Mouse (Mus musculus) thymus, postnatal 25 days (tissue): ENCODE results near the gene Thnsl2.

ENCODE experiments used
- DNase-seq: peaks from one replicate; pipeline ENCODE4 v3.0.0; 2022

The Thnsl2 gene

DNA sequence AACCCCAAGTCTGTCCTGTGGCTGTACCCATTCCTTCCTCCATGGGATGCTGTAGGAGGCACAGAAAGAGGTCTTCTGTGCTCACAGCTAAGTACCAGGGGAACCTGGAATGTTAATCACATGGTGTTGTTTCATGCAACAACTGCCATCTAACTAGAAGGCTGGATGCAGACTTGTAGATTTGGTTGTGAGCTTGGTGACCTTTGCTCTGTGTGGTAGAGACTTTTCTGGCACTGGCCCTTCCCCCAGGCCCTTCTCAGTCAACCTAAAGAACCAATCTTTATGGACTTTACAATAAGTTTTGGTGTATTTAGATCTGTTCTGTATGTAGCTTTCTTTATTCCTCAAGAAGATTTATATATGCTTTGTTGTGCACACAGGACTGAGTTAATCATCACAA is 13.2 kb downstream of the Thnsl2 start:
- no peak for DNase-seq

GRCm38 (mm10) chr6:71130269-71130668 is 14.0 kb downstream of the Thnsl2 start:
- DNase-seq: no peak

GRCm38 (mm10) chr6:71129071-71129470 is 15.2 kb downstream of the Thnsl2 start:
- DNase-seq: no peak

DNA sequence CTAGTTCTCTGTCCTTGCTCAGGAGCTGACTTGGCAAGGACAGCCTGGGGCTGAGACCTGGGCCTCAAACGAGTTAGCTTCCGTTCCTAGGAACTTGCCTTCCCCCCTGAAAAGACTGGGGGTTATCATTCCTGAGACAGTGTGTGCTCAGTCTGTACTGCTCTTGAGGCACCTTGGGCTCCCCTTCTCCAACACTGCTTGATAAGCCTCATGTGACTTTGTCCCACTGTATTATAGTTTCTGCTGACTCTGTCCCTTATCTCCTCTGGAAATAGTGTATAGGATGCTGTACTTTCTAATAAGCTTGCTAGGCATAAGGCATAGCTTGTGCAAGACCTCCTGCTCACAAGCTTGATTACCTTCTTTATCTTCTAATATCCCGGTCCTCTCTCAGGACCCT is 17.9 kb downstream of the Thnsl2 start:
- DNase-seq: no peak

- DNase-seq: peak; percentile 72
Observed at GRCm38 (mm10) chr6:71125043-71125893, 19.0 kb downstream of the Thnsl2 start.

DNA sequence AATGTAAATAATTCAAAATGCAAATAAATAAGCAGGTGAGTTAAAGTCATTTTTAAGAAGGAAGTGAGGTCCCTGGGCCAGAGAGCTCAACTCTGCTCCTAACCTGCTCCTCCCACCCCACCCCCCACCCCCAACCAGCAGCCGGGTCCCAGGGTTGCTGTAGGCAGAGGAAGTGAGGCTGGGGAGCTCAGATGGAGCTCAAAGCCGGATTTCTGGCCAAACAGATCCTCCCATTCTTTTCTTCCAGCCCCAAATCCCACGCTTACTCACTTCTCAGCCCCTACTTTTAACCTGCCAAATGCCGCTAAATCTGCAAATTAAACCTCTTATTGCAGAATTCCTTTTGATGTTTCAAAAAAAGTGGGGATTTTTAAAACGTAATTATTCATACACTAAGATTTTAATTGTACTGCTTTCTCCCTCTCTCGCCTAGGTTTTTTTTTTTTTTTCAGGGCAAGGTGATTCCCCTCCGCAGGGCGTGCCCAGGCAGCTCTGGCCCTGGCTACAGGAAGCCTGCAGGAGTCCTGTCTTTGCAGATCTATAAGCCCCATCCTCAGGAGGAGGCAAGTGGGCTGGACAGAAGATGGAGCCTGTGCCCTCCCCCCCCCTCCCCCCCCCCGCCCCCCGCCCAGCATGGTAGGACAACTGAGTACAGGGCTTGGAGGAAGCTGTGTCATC is 24.5 kb downstream of the Thnsl2 start:
- no peak for DNase-seq

DNA sequence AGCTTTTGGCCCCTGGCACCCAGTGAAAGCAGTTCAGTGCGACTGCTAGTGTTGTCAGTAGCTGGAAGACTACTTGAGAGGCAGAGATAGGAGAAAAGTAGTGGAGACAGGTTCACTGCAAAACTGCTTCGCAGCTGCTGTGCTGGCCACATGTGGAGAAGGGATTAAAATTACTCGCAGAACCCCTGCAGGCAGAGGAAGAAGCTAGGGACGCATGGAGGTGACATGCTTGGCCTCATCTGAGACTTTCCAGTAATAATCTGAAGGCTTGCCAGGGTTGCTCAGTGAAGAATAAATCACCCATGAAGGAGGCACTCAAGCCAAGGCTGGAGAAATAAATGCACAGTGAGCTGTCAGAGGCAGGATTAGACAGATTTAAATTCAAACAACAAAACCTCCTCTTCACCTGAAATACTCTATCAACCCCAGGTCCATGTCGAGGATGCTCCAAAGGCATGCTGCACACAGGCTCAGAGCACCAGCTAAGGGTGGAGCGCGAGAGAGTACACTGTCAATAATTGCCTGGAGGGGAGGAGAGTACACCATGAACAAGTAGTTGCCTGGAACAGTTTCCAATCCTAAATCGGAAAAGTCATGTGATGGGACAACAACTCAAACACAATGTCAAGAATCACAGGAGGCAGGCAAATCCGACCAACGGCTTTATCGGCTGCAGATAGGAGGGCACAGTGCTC is 32.7 kb downstream of the Thnsl2 start:
- no peak for DNase-seq

- DNase-seq: no peak
Observed at GRCm38 (mm10) chr6:71106170-71106945, 37.9 kb downstream of the Thnsl2 start.

DNA sequence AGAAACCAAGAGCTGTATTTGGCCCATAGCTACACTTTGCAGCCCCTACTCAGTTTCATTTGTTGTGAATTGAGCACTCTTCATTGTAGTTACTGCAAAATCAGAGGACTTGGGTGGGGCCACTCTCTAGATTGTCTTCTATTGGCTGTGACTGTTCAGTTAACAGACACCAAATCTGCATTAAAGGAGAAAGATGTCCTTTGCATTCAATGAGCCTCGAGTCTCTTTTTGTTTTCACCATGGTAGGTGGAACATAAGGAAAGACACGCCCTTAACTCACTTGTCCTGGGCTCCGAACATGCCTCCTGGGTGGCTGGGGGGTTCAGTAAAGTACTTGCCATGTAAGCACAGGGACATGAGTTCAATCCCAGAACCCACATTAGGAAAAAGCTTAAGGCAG is 48.1 kb downstream of the Thnsl2 start:
- DNase-seq: no peak

DNA sequence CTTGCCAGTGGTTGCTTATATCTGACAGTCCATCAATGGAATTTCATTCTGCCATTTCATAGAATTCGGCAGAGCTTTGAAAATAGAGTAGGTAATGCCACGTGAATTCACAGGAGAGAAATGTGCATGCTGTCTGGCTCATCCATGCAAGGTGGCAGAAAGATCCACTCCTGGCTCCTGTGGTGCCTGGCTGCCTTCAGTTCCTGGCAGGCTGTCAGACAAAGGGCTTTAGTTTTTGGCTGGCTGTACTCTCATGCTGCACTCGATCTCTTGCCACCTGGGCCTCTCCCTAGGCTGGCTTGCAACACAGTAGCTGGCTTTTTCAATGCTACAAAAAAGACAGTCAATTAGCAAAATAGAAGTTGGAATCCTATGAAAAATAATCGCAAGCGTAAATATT is 49.5 kb downstream of the Thnsl2 start:
- no peak for DNase-seq

- no peak for DNase-seq
Observed at GRCm38 (mm10) chr6:71093686-71094085, 50.6 kb downstream of the Thnsl2 start.

DNA sequence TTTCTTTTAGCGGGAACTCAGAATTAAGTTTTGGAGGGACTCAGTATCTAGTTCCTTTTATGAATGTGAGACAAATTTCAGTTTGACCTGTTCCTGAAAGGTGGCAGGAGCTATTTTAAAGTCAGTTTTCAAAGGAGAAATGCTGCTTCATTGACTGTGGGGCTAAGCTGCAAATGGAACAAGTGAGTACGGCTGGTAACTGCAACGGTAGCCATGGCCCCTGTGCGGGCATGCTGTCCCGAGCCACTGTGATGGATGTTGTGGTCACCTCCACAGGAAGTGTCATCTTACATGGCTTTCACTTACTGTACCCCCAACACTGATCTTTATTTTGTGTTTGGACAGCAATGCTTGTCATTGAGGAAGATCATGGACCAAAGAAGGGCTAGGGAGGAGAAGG is 53.8 kb downstream of the Thnsl2 start:
- no peak for DNase-seq

- DNase-seq: no peak
Observed at GRCm38 (mm10) chr6:71089735-71090134, 54.5 kb downstream of the Thnsl2 start.

GRCm38 (mm10) chr6:71088992-71089391 is 55.2 kb downstream of the Thnsl2 start:
- no peak for DNase-seq

DNA sequence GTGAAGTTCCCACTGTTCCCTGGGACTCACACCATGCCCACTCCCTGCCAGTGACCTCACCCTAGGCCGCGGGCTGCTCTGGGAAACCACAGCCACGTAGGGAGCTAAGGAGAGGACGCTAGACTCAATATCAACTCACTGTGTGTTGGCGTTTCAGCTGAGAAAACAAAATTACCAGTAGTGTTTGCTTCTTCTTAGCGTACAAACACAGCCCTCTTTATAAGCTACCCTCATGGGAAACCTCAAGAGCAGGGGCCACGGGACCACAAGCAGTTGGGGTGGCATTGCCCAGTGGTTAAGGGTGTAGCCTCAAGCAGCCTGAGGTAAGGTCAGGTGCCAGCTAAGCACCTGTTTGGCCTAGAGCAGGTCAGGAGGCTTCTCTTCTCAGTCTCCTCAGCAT is 60.8 kb downstream of the Thnsl2 start:
- no peak for DNase-seq

- no peak for DNase-seq
Observed at GRCm38 (mm10) chr6:71082084-71082483, 62.2 kb downstream of the Thnsl2 start.

GRCm38 (mm10) chr6:71081230-71081629 is 63.0 kb downstream of the Thnsl2 start:
- DNase-seq: no peak
